Comparison of ENCODE assay signal across 9 mouse cellular contexts in genomic region chr5:120906791-120907733, GRCm38 (mm10). TPM values are rescaled to one million over a fixed set of nuclear protein-coding genes. Genes with fewer than 3 reads are reported as not detected.
DNase-seq lines count a peak whose midpoint lies in the region; ATAC-seq and TF ChIP-seq lines count a peak whose summit lies in the region.
"Not testable (repeated sequence)": the region's sequence is repeated elsewhere in the genome, so short reads cannot be mapped to it uniquely, and the experiment has no call there.
"Had no signal": no experiment of that assay in that cellular context is flagged by ENCODE, and none has a peak within 500 bp of the region (broad histone marks: within the 10 kb centered on the region; RNA-seq: fewer than 3 reads in every experiment).

Oas1a (minus strand) TSS chr5:120907521.

- H3K9ac ChIP-seq in liver, embryonic 13.5 days; stomach, postnatal 0 days (ENCODE audit: low read length): not testable (repeated sequence)

- not testable (repeated sequence) for TF ChIP-seq EP300 in stomach, postnatal 0 days (optimal IDR thresholded peaks at IDR 0.05)

- WGBS in kidney, adult 2 months = 30% methylated on average over 10 of the region's 12 CpGs
- 25% methylated on average over 9 of the region's 12 CpGs for WGBS in liver, embryonic 13.5 days (ENCODE audit: insufficient replicate concordance)
- 35% methylated on average over 8 of the region's 12 CpGs for WGBS in stomach, postnatal 0 days

- not testable (repeated sequence) for H3K9me3 ChIP-seq in liver, embryonic 13.5 days (replicated peaks); stomach, postnatal 0 days (ENCODE audit: control insufficient read depth, low read length)

- TF ChIP-seq POLR2A in kidney, adult 2 months (IDR thresholded peaks at IDR 0.05; ENCODE audit: low read depth, low read length) = not testable (repeated sequence)

- ATAC-seq in liver, embryonic 13.5 days (ENCODE audit: low read depth) = not testable (repeated sequence)
- peak; percentile 87 for ATAC-seq in megakaryocyte, adult 5-6 weeks (ENCODE audit: poor library complexity, severe bottlenecking)
- peak; percentile 56; the same call in 1 of the 2 replicates for ATAC-seq in stomach, postnatal 0 days (ENCODE audit: low FRiP score, low TSS enrichment)

- H3K27me3 ChIP-seq in kidney, adult 2 months (replicated peaks; ENCODE audit: control insufficient read depth, insufficient read depth, low read length); liver, embryonic 13.5 days; stomach, postnatal 0 days (ENCODE audit: control insufficient read depth, insufficient read depth, low read length): not testable (repeated sequence)

- H3K36me3 ChIP-seq in kidney, adult 2 months (ENCODE audit: control insufficient read depth, insufficient read depth, low read length); liver, embryonic 13.5 days; stomach, postnatal 0 days (ENCODE audit: control insufficient read depth, insufficient read depth, low read length): not testable (repeated sequence)

- peak within 1 kb of the TSS; percentile 61 for H3K4me3 ChIP-seq in kidney, adult 2 months (ENCODE audit: insufficient read depth, low read depth, low read length)
- H3K4me3 ChIP-seq in liver, embryonic 13.5 days (replicated peaks); stomach, postnatal 0 days (ENCODE audit: low read depth, low read length): not testable (repeated sequence)

- DNase-seq in 416B (ENCODE audit: low read depth) (peak; percentile 40), ZHBTc4 (ENCODE audit: low read depth, low spot score) (peak; percentile 82)
- peak; percentile 35 for DNase-seq in embryo, embryonic 11 days
- peak; percentile 90 for DNase-seq in heart, adult 11 months
- DNase-seq in kidney, adult 2 months = peak; percentile 32
- DNase-seq in liver, embryonic 13.5 days = not testable (repeated sequence)
- DNase-seq in stomach, postnatal 0 days (ENCODE audit: low spot score) = peak; percentile 41

- peak within 1 kb of the TSS; percentile 12 for H3K4me2 ChIP-seq in liver, embryonic 13.5 days
- 0 out of 2 replicates have a peak within 1 kb of the TSS, but pooled peaks have one; percentile 14 for H3K4me2 ChIP-seq in stomach, postnatal 0 days (replicated peaks; ENCODE audit: low read depth)

- not testable (repeated sequence) for H3K27ac ChIP-seq in kidney, adult 2 months (ENCODE audit: insufficient read depth, low read depth, low read length); liver, embryonic 13.5 days; stomach, postnatal 0 days (replicated peaks)

- H3K4me1 ChIP-seq in kidney, adult 2 months (ENCODE audit: control insufficient read depth, insufficient read depth, low read length); liver, embryonic 13.5 days (replicated peaks); stomach, postnatal 0 days (replicated peaks; ENCODE audit: control insufficient read depth, insufficient read depth): not testable (repeated sequence)

- not testable (repeated sequence) for TF ChIP-seq CTCF in kidney, adult 2 months (conservative IDR thresholded peaks at IDR 0.05; ENCODE audit: insufficient read depth, insufficient read length, low read depth, low read length); stomach, postnatal 0 days (IDR thresholded peaks at IDR 0.05; ENCODE audit: low read depth)

RNA-seq across cellular contexts. Expression of gene Oas1a, which starts in this region (rescaled TPM):
- polyA plus RNA-seq in kidney, adult 2 months (2012; rRNA removed) = 5.2 and 7.9 TPM in 2 replicates
- polyA plus RNA-seq in liver, embryonic 13.5 days (2015; fragmentation: Nextera tagmentation; extraction: Ambion mirVana) = 2.9 and 3.2 TPM in 2 replicates
- total RNA-seq in megakaryocyte, adult 5-6 weeks (2015) = 24.4 and 25.5 TPM in 2 replicates
- 24.2 and 29.8 TPM in 2 replicates for total RNA-seq in megakaryocyte, adult 5-6 weeks (2017)
- 15.5 and 16.1 TPM in 2 replicates for polyA plus RNA-seq in stomach, postnatal 0 days (2015; fragmentation: Nextera tagmentation; extraction: Ambion mirVana)
- total RNA-seq: layer of hippocampus, postnatal 36 days had no signal
